Mouse (Mus musculus) heart, postnatal 0 days (tissue): ENCODE measurements around the gene Ubiad1. TPM values are rescaled to one million over a fixed set of nuclear protein-coding genes. Genes with fewer than 3 reads are reported as not detected.

Experiments
- ATAC-seq: fragments of 200-750 bp; cut with Nextera tagmentation; 2 replicates; pipeline ENCODE4 v1.8.0; 2017; ENCODE audit warnings: low read depth, moderate number of reproducible peaks, moderate library complexity; ENCODE audit not compliant: insufficient read depth
- DNase-seq: peaks from one replicate; pipeline ENCODE4 v3.0.0-alpha.2; 2016; ENCODE audit warnings: low spot score
- H3K27ac ChIP-seq: fragments of 300-500 bp; sonication (generic); 2 replicates; pipeline ENCODE4 v1.5.1; 2014; ENCODE audit warnings: low read depth, mild to moderate bottlenecking
- H3K27me3 ChIP-seq: fragments of 300-500 bp; sonication (generic); 2 replicates; pipeline ENCODE4 v1.6.1; 2014; ENCODE audit warnings: low read length, mixed read lengths; ENCODE audit not compliant: control insufficient read depth, insufficient read depth
- H3K36me3 ChIP-seq: fragments of 300-500 bp; sonication (generic); replicated peaks from 2 replicates; pipeline ENCODE4 v1.6.1; 2014; ENCODE audit warnings: low read length, mixed read lengths; ENCODE audit not compliant: control insufficient read depth, insufficient read depth
- H3K4me1 ChIP-seq: fragments of 300-500 bp; sonication (generic); 2 replicates; pipeline ENCODE4 v1.6.1; 2014; ENCODE audit warnings: antibody characterized with exemption; ENCODE audit not compliant: control insufficient read depth, insufficient read depth
- H3K4me2 ChIP-seq: fragments of 300-500 bp; sonication (generic); 2 replicates; pipeline ENCODE4 v1.6.1; 2014; ENCODE audit warnings: low read depth, mild to moderate bottlenecking, low read length, moderate library complexity
- H3K4me3 ChIP-seq: fragments of 300-500 bp; sonication (generic); 2 replicates; pipeline ENCODE4 v1.5.1; 2014; ENCODE audit warnings: low read depth, low read length
- H3K9ac ChIP-seq: fragments of 300-500 bp; sonication (generic); replicated peaks from 2 replicates; pipeline ENCODE4 v1.6.1; 2014; ENCODE audit warnings: low read depth, low read length, mixed read lengths
- H3K9me3 ChIP-seq: fragments of 300-500 bp; sonication (generic); replicated peaks from 2 replicates; pipeline ENCODE4 v1.6.1; 2016; ENCODE audit warnings: low read length; ENCODE audit not compliant: control insufficient read depth
- CTCF ChIP-seq: IDR thresholded peaks from 2 replicates; pipeline ENCODE4 v1.5.1; 2016; ENCODE audit warnings: antibody characterized with exemption, control low read depth, low read depth
- EP300 ChIP-seq: IDR thresholded peaks from 2 replicates; pipeline ENCODE4 v1.6.1; 2016; ENCODE audit warnings: antibody characterized with exemption, low read depth
- WGBS: fragments of 180-500 bp; shearing (Covaris S2); extraction: QIAGEN DNeasy Blood & Tissue Kit; methylation state at CpG from one replicate; pipeline ENCODE4 v1.1.7; 2014; 5-methylcytosine and 5-hydroxymethylcytosine counted together
- polyA plus RNA-seq: library from polyadenylated mRNA; unstranded; fragments of >200 nt; fragmentation: Nextera tagmentation; extraction: Ambion mirVana; gene quantifications from 2 replicates; pipeline ENCODE4 v1.2.1, GENCODE M21; 2015
- total RNA-seq: library from RNA; depleted of rRNA; stranded (reverse); fragments of >200 nt; gene quantifications from 2 replicates; pipeline ENCODE4 v1.2.3, GENCODE M21; 2014; ENCODE audit warnings: low replicate concordance

The Ubiad1 gene
- total and polyA plus RNA-seq, 2 experiments from 2014 or later: 19.6 to 32.4 TPM

DNA sequence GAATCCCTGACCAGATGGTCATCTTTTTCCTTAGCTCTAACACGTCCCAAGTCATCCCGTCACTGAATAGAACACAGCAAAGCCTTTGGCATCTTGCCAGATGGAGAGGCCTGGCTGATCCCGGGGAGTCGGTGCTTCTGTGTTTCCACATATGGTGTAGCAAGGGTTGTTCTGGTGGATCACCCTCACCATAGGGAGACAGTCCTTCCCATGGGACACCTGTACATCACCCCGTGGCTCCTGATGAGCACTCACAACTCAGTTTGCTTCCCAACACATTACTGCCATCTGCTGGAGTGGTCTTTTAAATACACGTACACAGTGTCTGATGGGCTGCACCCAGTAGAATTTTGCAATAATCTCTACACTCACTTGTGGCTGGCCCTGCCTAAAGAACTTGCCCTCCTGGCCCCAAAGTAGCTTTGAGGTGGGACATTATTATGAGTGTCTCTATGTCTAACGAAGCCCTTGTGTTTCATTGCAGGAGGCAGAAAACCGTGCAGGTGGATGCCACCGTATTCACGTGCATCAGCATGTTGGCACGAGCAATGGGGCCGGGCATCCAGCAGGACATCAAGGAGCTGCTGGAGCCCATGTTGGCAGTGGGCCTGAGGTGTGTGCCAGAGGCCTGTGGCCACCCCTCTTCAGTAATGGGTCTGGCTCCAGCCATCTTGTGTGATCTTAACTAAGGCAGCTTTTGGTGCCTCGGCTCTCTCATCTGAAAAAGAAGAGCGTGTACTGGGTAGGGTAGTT, 18.8 kb upstream of the Ubiad1 start:
- DNase-seq (no peak), ATAC-seq (no peak; the same call in 1 of the 2 replicates)
- peaks cover 92% of the 10 kb centered on the region for H3K36me3 ChIP-seq

DNA sequence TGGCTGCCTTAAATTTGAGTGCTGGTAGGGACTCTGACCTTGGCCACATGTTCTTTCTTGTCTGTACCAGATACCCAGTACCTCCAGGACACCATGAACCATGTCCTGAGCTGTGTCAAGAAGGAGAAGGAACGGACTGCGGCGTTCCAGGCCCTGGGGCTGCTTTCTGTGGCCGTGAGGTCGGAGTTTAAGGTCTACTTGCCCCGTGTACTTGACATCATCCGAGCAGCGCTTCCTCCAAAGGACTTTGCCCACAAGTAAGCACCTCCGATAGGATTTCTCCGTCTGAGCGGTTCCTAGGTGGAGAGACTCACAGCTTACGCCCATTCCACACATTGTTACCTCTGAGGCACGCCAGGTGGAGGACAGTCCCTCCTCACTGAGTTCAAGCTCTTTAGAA, 18.1 kb upstream of the Ubiad1 start:
- TF ChIP-seq EP300: no peak
- no peak for TF ChIP-seq CTCF
- no peak overlapping the region for H3K9ac ChIP-seq
- no peak for ATAC-seq
- H3K9me3 ChIP-seq: no peaks in the 10 kb centered on the region
- 97% methylated on average over 13 of the region's 13 CpGs for WGBS
- no peaks in the 10 kb centered on the region for H3K27me3 ChIP-seq
- no peak overlapping the region for H3K4me3 ChIP-seq
- peaks cover 92% of the 10 kb centered on the region for H3K36me3 ChIP-seq
- no peak overlapping the region for H3K4me2 ChIP-seq
- H3K27ac ChIP-seq: no peak overlapping the region
- DNase-seq: no peak
- H3K4me1 ChIP-seq: no peaks in the 10 kb centered on the region

More for the DNA sequence above, 18.8 kb upstream of the Ubiad1 start:
- H3K27me3 ChIP-seq: no peaks in the 10 kb centered on the region
- H3K4me3 ChIP-seq: no peak overlapping the region
- no peak overlapping the region for H3K9ac ChIP-seq
- TF ChIP-seq EP300 (no peak), CTCF (peak; percentile 38)
- no peak overlapping the region for H3K4me2 ChIP-seq
- WGBS: 68% methylated on average over 14 of the region's 14 CpGs
- H3K4me1 ChIP-seq: no peaks in the 10 kb centered on the region
- no peak overlapping the region for H3K27ac ChIP-seq
- no peaks in the 10 kb centered on the region for H3K9me3 ChIP-seq

- no peak for ATAC-seq
- Histone ChIP-seq H3K9me3 (no peaks in the 10 kb centered on the region), H3K27ac (no peak overlapping the region), H3K9ac (no peak overlapping the region), H3K4me3 (no peak overlapping the region), H3K4me1 (no peaks in the 10 kb centered on the region), H3K27me3 (no peaks in the 10 kb centered on the region), H3K4me2 (no peak overlapping the region), H3K36me3 (peaks cover 94% of the 10 kb centered on the region)
- DNase-seq: no peak
- TF ChIP-seq EP300 (no peak), CTCF (no peak)
- 82% methylated on average over 4 of the region's 4 CpGs for WGBS
Measured at GRCm38 (mm10) chr4:148461772-148462171, 17.2 kb upstream of the Ubiad1 start.

- H3K4me2 ChIP-seq: no peak overlapping the region
- H3K9me3 ChIP-seq: no peaks in the 10 kb centered on the region
- H3K9ac ChIP-seq: no peak overlapping the region
- DNase-seq (no peak), ATAC-seq (no peak)
- H3K27me3 ChIP-seq: no peaks in the 10 kb centered on the region
- H3K4me1 ChIP-seq: no peaks in the 10 kb centered on the region
- 76% methylated on average over 12 of the region's 12 CpGs for WGBS
- H3K36me3 ChIP-seq: peaks cover 94% of the 10 kb centered on the region
- no peak overlapping the region for H3K27ac ChIP-seq
- no peak overlapping the region for H3K4me3 ChIP-seq
- TF ChIP-seq CTCF (no peak), EP300 (no peak)
Measured at GRCm38 (mm10) chr4:148460656-148461284, 16.2 kb upstream of the Ubiad1 start.

- H3K27me3 ChIP-seq: no peaks in the 10 kb centered on the region
- no peak overlapping the region for H3K4me2 ChIP-seq
- H3K9ac ChIP-seq: no peak overlapping the region
- H3K4me3 ChIP-seq: no peak overlapping the region
- no peak overlapping the region for H3K27ac ChIP-seq
- ATAC-seq: no peak
- DNase-seq: no peak
- WGBS: 79% methylated on average over 5 of the region's 5 CpGs
- H3K36me3 ChIP-seq: peaks cover 83% of the 10 kb centered on the region
- no peaks in the 10 kb centered on the region for H3K9me3 ChIP-seq
- TF ChIP-seq CTCF: no peak
- no peak for TF ChIP-seq EP300
- no peaks in the 10 kb centered on the region for H3K4me1 ChIP-seq
Measured at GRCm38 (mm10) chr4:148455477-148456025, 11.0 kb upstream of the Ubiad1 start.
